ENCODE assay signal across 9 mouse cellular contexts in the genomic region with DNA sequence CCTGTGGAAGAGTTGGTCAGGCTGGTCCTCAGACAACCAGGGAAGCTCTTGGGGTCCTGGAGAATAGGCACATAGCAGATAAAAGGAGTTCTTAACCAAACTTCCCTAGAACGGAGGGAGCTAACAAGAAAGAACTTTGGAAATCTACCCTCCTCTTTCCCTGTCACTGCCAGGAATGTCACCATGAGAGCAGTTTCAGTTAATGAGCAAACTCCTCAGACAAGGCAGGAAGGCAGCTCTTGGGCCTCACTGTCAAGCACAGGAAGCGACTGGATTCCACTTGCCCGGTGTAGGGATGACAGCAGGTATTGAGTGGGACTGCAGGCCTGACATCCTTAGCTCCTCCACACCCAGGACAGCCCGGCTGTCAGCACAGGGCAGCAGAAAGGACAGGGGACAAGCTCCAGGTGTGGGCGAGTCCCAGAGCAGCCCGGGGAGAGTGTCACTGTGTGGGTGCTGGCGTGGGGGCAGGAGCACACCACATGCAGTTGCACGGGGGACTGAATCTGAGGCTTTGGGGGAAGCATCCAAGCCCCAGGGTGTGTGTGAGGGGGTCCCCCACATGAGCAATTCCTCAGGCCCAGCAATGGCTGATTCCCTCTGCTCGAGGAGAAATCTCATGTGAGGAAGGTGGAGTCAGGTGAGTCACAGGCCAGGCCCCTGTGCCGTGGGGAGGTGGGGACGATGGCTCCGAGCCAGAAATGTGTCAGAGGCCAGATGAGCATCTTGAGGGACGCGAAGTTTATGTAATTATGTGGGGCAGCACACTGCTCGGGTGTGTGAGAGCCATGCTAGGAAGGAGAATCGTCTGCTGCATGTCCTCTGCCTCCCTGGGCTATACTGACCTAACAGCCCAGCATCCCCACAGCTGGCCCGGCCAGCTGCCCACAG. TPM values are rescaled to one million over a fixed set of nuclear protein-coding genes. Genes with fewer than 3 reads are reported as not detected.
A peak's percentile ranks its signal among the peaks of the same experiment; 100 is the strongest.
DNase-seq lines count a peak whose midpoint lies in the region; ATAC-seq and TF ChIP-seq lines count a peak whose summit lies in the region.
"Had no signal": no experiment of that assay in that cellular context is flagged by ENCODE, and none has a peak within 500 bp of the region (broad histone marks: within the 10 kb centered on the region; RNA-seq: fewer than 3 reads in every experiment).

No protein-coding gene starts in this region.

- H3K27me3 ChIP-seq in kidney, postnatal 0 days (ENCODE audit: insufficient read depth, low read length), result no peaks in the 10 kb centered on the region
- H3K27me3 ChIP-seq in intestine, embryonic 14.5 days (replicated peaks; ENCODE audit: control insufficient read depth, insufficient read depth, low read length), result 0 out of 2 replicates have a peak, but pooled peaks cover 8% of the 10 kb centered on the region

- H3K4me1 ChIP-seq in kidney, postnatal 0 days (replicated peaks; ENCODE audit: insufficient read depth, low read length), result peaks cover 5% of the 10 kb centered on the region; the same call in 1 of the 2 replicates
- peaks cover 8% of the 10 kb centered on the region; the same call in 1 of the 2 replicates for H3K4me1 ChIP-seq in intestine, embryonic 14.5 days (replicated peaks; ENCODE audit: control insufficient read depth, insufficient read depth, low read length)

- peak; percentile 57; the same call in 1 of the 2 replicates for ATAC-seq in kidney, postnatal 0 days (replicated peaks; ENCODE audit: low FRiP score, low read depth)
- peak; percentile 56 for ATAC-seq in intestine, embryonic 14.5 days (replicated peaks; ENCODE audit: low FRiP score, low TSS enrichment, low read depth)

- no peak for DNase-seq in kidney, postnatal 0 days (ENCODE audit: low spot score)
- no peak for DNase-seq in kidney, adult 9 months
- peak; percentile 32 for DNase-seq in 3134 (ENCODE audit: extremely low read depth, insufficient read length, low spot score)
- DNase-seq in intestine, embryonic 14.5 days (ENCODE audit: low spot score), result no peak
- DNase-seq in lung, postnatal 14 days, result peak; percentile 61
- DNase-seq in gastrocnemius, postnatal 10 days, result no peak
- DNase-seq in thymus, postnatal 10 days (ENCODE audit: low spot score in 2 of 2), result no peak
- DNase-seq: cerebellum, adult 18-20 months had no signal

- no peaks in the 10 kb centered on the region for H3K9me3 ChIP-seq in kidney, postnatal 0 days (replicated peaks; ENCODE audit: low read length)
- H3K9me3 ChIP-seq in intestine, embryonic 14.5 days (ENCODE audit: control insufficient read depth, low read length), result no peaks in the 10 kb centered on the region

- 49% methylated on average over 17 of the region's 17 CpGs for WGBS in kidney, postnatal 0 days
- 42% methylated on average over 17 of the region's 17 CpGs for WGBS in intestine, embryonic 14.5 days

- no peaks in the 10 kb centered on the region for H3K36me3 ChIP-seq in kidney, postnatal 0 days (ENCODE audit: insufficient read depth, low read length)
- no peaks in the 10 kb centered on the region for H3K36me3 ChIP-seq in intestine, embryonic 14.5 days (ENCODE audit: control insufficient read depth, insufficient read depth, low read length)

- no peak overlapping the region for H3K4me2 ChIP-seq in kidney, postnatal 0 days (ENCODE audit: low read length)
- no peak overlapping the region for H3K4me2 ChIP-seq in intestine, embryonic 14.5 days (ENCODE audit: low read length)

- no peak overlapping the region for H3K9ac ChIP-seq in kidney, postnatal 0 days (ENCODE audit: low read depth, low read length)
- no peak overlapping the region for H3K9ac ChIP-seq in intestine, embryonic 14.5 days (ENCODE audit: low read length)

- no peak overlapping the region for H3K27ac ChIP-seq in kidney, postnatal 0 days
- no peak overlapping the region for H3K27ac ChIP-seq in intestine, embryonic 14.5 days (ENCODE audit: low read depth)

- TF ChIP-seq CTCF in kidney, postnatal 0 days (IDR thresholded peaks at IDR 0.05; ENCODE audit: low read depth), result no peak

- no peak overlapping the region for H3K4me3 ChIP-seq in kidney, postnatal 0 days (replicated peaks; ENCODE audit: low read depth, low read length)
- no peak overlapping the region for H3K4me3 ChIP-seq in intestine, embryonic 14.5 days (ENCODE audit: low read depth, low read length)

RNA-seq across cellular contexts. Expression of a gene that starts 9.8 kb away (rescaled TPM):
- 1.9 and 2.3 TPM in 2 replicates for polyA plus RNA-seq in kidney, postnatal 0 days (2015; fragmentation: Nextera tagmentation; extraction: Ambion mirVana)
- polyA plus RNA-seq in intestine, embryonic 14.5 days (2014; fragmentation: Nextera tagmentation; extraction: Ambion mirVana), result 7.6 and 8.3 TPM in 2 replicates
- total RNA-seq in gastrocnemius, postnatal 10 days (2021), result 1 to 10 TPM; 7.5 to 8.2 TPM

RNA-seq across cellular contexts. Expression of a gene that starts 57.3 kb away (rescaled TPM):
- 0.26 and 0.28 TPM in 2 replicates for polyA plus RNA-seq in kidney, postnatal 0 days (2015; fragmentation: Nextera tagmentation; extraction: Ambion mirVana)
- 0.70 and 0.81 TPM in 2 replicates for polyA plus RNA-seq in intestine, embryonic 14.5 days (2014; fragmentation: Nextera tagmentation; extraction: Ambion mirVana)
- total RNA-seq in gastrocnemius, postnatal 10 days (2021), result 1 to 10 TPM; 2.8 to 4.1 TPM
- total RNA-seq: MEL had no signal

Comparison
In these comparisons a context has a peak if more than half of its experiments do, and no peak if none do; other contexts are left out.
1. DNase-seq: peak in 3134 (single experiment) and lung, postnatal 14 days (single experiment); none in kidney, postnatal 0 days (single experiment), kidney, adult 9 months (single experiment), intestine, embryonic 14.5 days (single experiment), gastrocnemius, postnatal 10 days (single experiment) and thymus, postnatal 10 days (0 of 2).